Mouse (Mus musculus): ENCODE data around the gene Mgat4b.
A peak's percentile ranks its signal among the peaks of the same experiment; 100 is the strongest.
"Not testable (repeated sequence)": the region's sequence is repeated elsewhere in the genome, so short reads cannot be mapped to it uniquely, and the experiment has no call there.

Mgat4b gene

GRCm38 (mm10) chr11:50210505-50211151 lies at the start of gene Mgat4b, which contains the start of gene Sqstm1:
Gene Mgat4b (plus strand): TSS chr11:50210890.
Gene Sqstm1 (minus strand): TSS chr11:50210827.
- DNase-seq (ENCODE audit: low spot score in 2 of 2): peak; percentile 72 to 82

- peak; percentile 25 to 59 for DNase-seq (ENCODE audit: low spot score in 2 of 2)
Measured at GRCm38 (mm10) chr11:50161578-50162304, 48.9 kb upstream of the Mgat4b start.

- DNase-seq (ENCODE audit: low spot score in 2 of 2): no peak
Measured at GRCm38 (mm10) chr11:50162338-50163050, 48.2 kb upstream of the Mgat4b start.

GRCm38 (mm10) chr11:50168352-50168751 lies 42.3 kb upstream of the Mgat4b start:
- no peak for DNase-seq (ENCODE audit: low spot score in 2 of 2)

- not testable (repeated sequence) for DNase-seq (ENCODE audit: low spot score in 2 of 2)
Measured at GRCm38 (mm10) chr11:50174111-50174729, 36.5 kb upstream of the Mgat4b start, which contains the start of gene Mrnip. Gene Mrnip (plus strand): TSS chr11:50174444.

- DNase-seq (ENCODE audit: low spot score in 2 of 2): peak; percentile 98 to 99
Measured at GRCm38 (mm10) chr11:50174730-50175187, 35.9 kb upstream of the Mgat4b start.

- no peak for DNase-seq (ENCODE audit: low spot score in 2 of 2)
Measured at GRCm38 (mm10) chr11:50176351-50176750, 34.3 kb upstream of the Mgat4b start.

- no peak for DNase-seq (ENCODE audit: low spot score in 2 of 2)
Measured at GRCm38 (mm10) chr11:50177111-50177510, 33.6 kb upstream of the Mgat4b start.

- DNase-seq (ENCODE audit: low spot score in 2 of 2): no peak
Measured at GRCm38 (mm10) chr11:50178532-50179488, 31.9 kb upstream of the Mgat4b start.

- DNase-seq (ENCODE audit: low spot score in 2 of 2): no peak
Measured at GRCm38 (mm10) chr11:50180478-50181231, 30.0 kb upstream of the Mgat4b start.

GRCm38 (mm10) chr11:50182702-50183101 lies 28.0 kb upstream of the Mgat4b start:
- no peak for DNase-seq (ENCODE audit: low spot score in 2 of 2)

GRCm38 (mm10) chr11:50184788-50185187 lies 25.9 kb upstream of the Mgat4b start:
- no peak for DNase-seq (ENCODE audit: low spot score in 2 of 2)

GRCm38 (mm10) chr11:50188682-50189081 lies 22.0 kb upstream of the Mgat4b start:
- no peak for DNase-seq (ENCODE audit: low spot score in 2 of 2)

GRCm38 (mm10) chr11:50190362-50190761 lies 20.3 kb upstream of the Mgat4b start:
- DNase-seq (ENCODE audit: low spot score in 2 of 2): no peak

GRCm38 (mm10) chr11:50192278-50192677 lies 18.4 kb upstream of the Mgat4b start:
- no peak for DNase-seq (ENCODE audit: low spot score in 2 of 2)

GRCm38 (mm10) chr11:50194070-50194469 lies 16.6 kb upstream of the Mgat4b start:
- DNase-seq (ENCODE audit: low spot score in 2 of 2): no peak

- no peak for DNase-seq (ENCODE audit: low spot score in 2 of 2)
Measured at GRCm38 (mm10) chr11:50194793-50195192, 15.9 kb upstream of the Mgat4b start.

- DNase-seq (ENCODE audit: low spot score in 2 of 2): no peak
Measured at GRCm38 (mm10) chr11:50197500-50197899, 13.2 kb upstream of the Mgat4b start.

- no peak for DNase-seq (ENCODE audit: low spot score in 2 of 2)
Measured at GRCm38 (mm10) chr11:50198219-50198846, 12.4 kb upstream of the Mgat4b start.
